Mouse (Mus musculus): Measurements from ENCODE around the gene Calr4.

DNA sequence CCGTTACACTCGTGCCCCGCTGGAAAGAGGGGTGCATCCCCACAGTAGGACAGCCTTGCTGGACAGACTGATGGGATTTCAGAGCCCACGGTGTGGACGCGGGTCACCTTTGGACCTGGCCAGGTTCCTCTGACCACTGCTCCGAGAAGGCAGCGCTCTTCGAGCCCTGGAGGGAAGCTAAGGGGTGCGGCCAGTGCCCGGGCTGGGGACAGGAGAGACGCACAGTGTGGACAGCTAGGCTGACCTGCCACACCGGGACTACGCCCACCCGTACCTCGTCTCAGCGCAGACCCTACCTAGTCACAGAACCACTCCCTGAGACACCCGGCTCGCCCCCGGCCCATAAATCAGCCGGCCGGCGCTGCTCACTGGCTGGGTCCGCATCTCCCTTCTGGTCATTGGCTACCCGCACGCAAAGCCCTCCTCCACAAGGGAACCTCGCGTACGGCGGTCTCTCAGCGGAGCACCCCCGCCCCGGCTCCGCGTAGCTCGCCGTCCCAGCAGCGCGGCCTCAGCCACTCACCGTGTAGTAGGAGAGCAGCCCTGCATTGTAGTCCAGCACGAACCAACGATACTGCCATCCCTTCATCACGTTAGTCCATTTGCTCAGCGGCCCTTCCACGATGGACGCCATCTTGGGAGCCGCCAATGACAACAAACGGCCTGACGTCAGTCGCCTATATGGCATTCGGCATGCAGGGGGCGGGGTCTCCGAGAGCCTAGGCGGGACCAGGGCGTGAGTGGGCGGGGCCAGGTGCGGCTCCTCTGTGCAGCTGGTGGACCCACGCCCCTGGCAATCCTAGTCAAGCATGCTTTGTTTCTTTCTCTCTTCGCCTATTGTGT, 32.5 kb upstream of the Calr4 start, which contains the start of gene Osbpl9:
- TF ChIP-seq POLR2A (IDR thresholded peaks at IDR 0.05; ENCODE audit: extremely low read depth, insufficient read depth, low read length), result peak; percentile 88
- TF ChIP-seq CTCF (IDR thresholded peaks at IDR 0.05; ENCODE audit: extremely low read depth, insufficient read depth, low read length), result no peak

Data from cortical plate, adult 2 months (tissue).